Mouse (Mus musculus) urinary bladder, postnatal 36 days (tissue): ENCODE measurements around the gene Olfr523.

Source experiments
- DNase-seq, 2 experiments: peaks; one replicate each; pipeline ENCODE4 v3.0.0; 2022; ENCODE audit warnings: low spot score in 2 of 2, mixed read lengths in 1 of 2

The Olfr523 gene

GRCm38 (mm10) chr7:140180692-140181091, 7.7 kb downstream of the Olfr523 start:
- no peak for DNase-seq

- no peak for DNase-seq
These were observed 11.2 kb downstream of the Olfr523 start for GRCm38 (mm10) chr7:140184206-140184605.

GRCm38 (mm10) chr7:140186646-140187620, 13.9 kb downstream of the Olfr523 start:
- peak; percentile 19 to 30 for DNase-seq

- no peak for DNase-seq
These were observed 14.8 kb downstream of the Olfr523 start for GRCm38 (mm10) chr7:140187721-140188390.

GRCm38 (mm10) chr7:140188391-140189328, 15.6 kb downstream of the Olfr523 start:
- DNase-seq = no peak

- no peak for DNase-seq
These were observed 17.4 kb downstream of the Olfr523 start for GRCm38 (mm10) chr7:140190435-140190834.

GRCm38 (mm10) chr7:140192445-140192844, 19.4 kb downstream of the Olfr523 start:
- no peak for DNase-seq

- DNase-seq = no peak
These were observed 19.8 kb downstream of the Olfr523 start for GRCm38 (mm10) chr7:140192851-140193250.

GRCm38 (mm10) chr7:140194031-140194430, 21.0 kb downstream of the Olfr523 start:
- DNase-seq = no peak

GRCm38 (mm10) chr7:140196002-140196401, 23.0 kb downstream of the Olfr523 start:
- DNase-seq = no peak

- no peak for DNase-seq
These were observed 28.1 kb downstream of the Olfr523 start for GRCm38 (mm10) chr7:140201090-140201489.

- no peak for DNase-seq
These were observed 32.8 kb downstream of the Olfr523 start, which contains the start of gene Olfr524 for GRCm38 (mm10) chr7:140205864-140206263. Gene Olfr524, minus strand, starts transcription at chr7:140205964.

GRCm38 (mm10) chr7:140206904-140207303, 33.9 kb downstream of the Olfr523 start:
- no peak for DNase-seq

- DNase-seq = no peak
These were observed 35.1 kb downstream of the Olfr523 start for GRCm38 (mm10) chr7:140208153-140208552.

- no peak for DNase-seq
These were observed 35.7 kb downstream of the Olfr523 start for GRCm38 (mm10) chr7:140208677-140209076.

- no peak for DNase-seq
These were observed 40.8 kb downstream of the Olfr523 start for GRCm38 (mm10) chr7:140213841-140214240.

GRCm38 (mm10) chr7:140217967-140218366, 45.0 kb downstream of the Olfr523 start, which contains the start of gene Cd163l1:
Gene Cd163l1, plus strand, starts transcription at chr7:140218267.
- DNase-seq = no peak

GRCm38 (mm10) chr7:140219268-140219667, 46.3 kb downstream of the Olfr523 start:
- DNase-seq = no peak

- DNase-seq = no peak
These were observed 47.4 kb downstream of the Olfr523 start for GRCm38 (mm10) chr7:140220375-140220774.

GRCm38 (mm10) chr7:140224209-140224608, 51.2 kb downstream of the Olfr523 start:
- no peak for DNase-seq
